In the genomic region with DNA sequence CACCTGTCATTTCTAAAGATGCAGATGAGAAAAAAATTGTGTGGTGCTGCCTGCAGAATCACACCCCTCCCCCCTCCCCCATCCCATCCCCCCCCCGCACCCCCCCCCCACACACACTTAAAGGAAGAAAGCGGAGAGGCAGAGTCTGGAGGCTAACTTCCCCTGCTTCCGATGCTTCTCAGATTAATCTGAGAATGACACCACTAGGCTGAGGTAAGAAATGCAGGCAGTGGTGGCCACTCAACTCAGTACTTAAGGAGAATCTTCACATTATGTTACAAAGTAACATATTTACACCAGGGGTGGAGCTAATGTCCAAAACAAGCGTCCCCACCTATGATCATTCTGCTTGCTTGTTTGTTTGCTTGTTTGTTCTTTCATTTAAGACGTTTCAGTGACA, we compare ENCODE assay signal across 19 mouse cellular contexts.
DNase-seq lines count a peak whose midpoint lies in the region; ATAC-seq and TF ChIP-seq lines count a peak whose summit lies in the region.
"Had no signal": no experiment of that assay in that cellular context is flagged by ENCODE, and none has a peak within 500 bp of the region (broad histone marks: within the 10 kb centered on the region; RNA-seq: fewer than 3 reads in every experiment).

No protein-coding gene starts in this region.

- peak; percentile 44 for DNase-seq in hindbrain, postnatal 0 days (ENCODE audit: low spot score)
- DNase-seq in hindbrain, embryonic 14.5 days (ENCODE audit: low spot score): no peak
- DNase-seq in midbrain, postnatal 0 days (ENCODE audit: low spot score): peak; percentile 22
- peak; percentile 22 for DNase-seq in brain, embryonic 14.5 days (ENCODE audit: low read depth)
- peak; percentile 20 for DNase-seq in thymus, postnatal 25 days
- DNase-seq in heart, adult 2 months: no peak
- no peak for DNase-seq in gastrocnemius, adult 2 months
- DNase-seq: adrenal gland, postnatal 36 days; cerebellum, postnatal 25 days; kidney, adult 18-20 months; kidney, postnatal 36 days; liver, embryonic 13.5 days; lung, postnatal 14 days; right cerebral cortex, postnatal 4 days had no signal

- H3K9ac ChIP-seq in hindbrain, postnatal 0 days (replicated peaks; ENCODE audit: low read length): no peak overlapping the region
- H3K9ac ChIP-seq in hindbrain, embryonic 14.5 days: no peak overlapping the region
- no peak overlapping the region for H3K9ac ChIP-seq in midbrain, postnatal 0 days (replicated peaks; ENCODE audit: low read length, poor library complexity, severe bottlenecking)
- no peak overlapping the region for H3K9ac ChIP-seq in midbrain, embryonic 16.5 days (ENCODE audit: low read depth, low read length)
- no peak overlapping the region for H3K9ac ChIP-seq in heart, adult 2 months (ENCODE audit: low read depth, low read length)
- H3K9ac ChIP-seq: embryonic facial prominence, embryonic 15.5 days; hindbrain, embryonic 12.5 days; liver, embryonic 13.5 days; midbrain, embryonic 12.5 days had no signal

- H3K9me3 ChIP-seq in hindbrain, postnatal 0 days (ENCODE audit: low read length): no peaks in the 10 kb centered on the region
- no peaks in the 10 kb centered on the region for H3K9me3 ChIP-seq in hindbrain, embryonic 14.5 days (ENCODE audit: control insufficient read depth, low read length)
- H3K9me3 ChIP-seq in midbrain, postnatal 0 days (ENCODE audit: low read length): no peaks in the 10 kb centered on the region
- no peaks in the 10 kb centered on the region for H3K9me3 ChIP-seq in midbrain, embryonic 16.5 days (replicated peaks; ENCODE audit: control insufficient read depth, low read length, poor library complexity, severe bottlenecking)
- H3K9me3 ChIP-seq: embryonic facial prominence, embryonic 15.5 days; hindbrain, embryonic 12.5 days; limb, embryonic 10.5 days; liver, embryonic 13.5 days; midbrain, embryonic 12.5 days had no signal

- intact Hi-C loops in heart, adult 2 months (cut with DNase I): loop anchor here (10.0 kb wide), 1 partner anchor 780 kb away; no protein-coding TSS in a partner anchor
- intact Hi-C loops in gastrocnemius, adult 2 months (cut with DNase I): no loop called here

- no peaks in the 10 kb centered on the region for H3K36me3 ChIP-seq in hindbrain, postnatal 0 days (ENCODE audit: insufficient read depth, low read length)
- H3K36me3 ChIP-seq in hindbrain, embryonic 14.5 days (replicated peaks; ENCODE audit: control insufficient read depth, insufficient read depth): no peaks in the 10 kb centered on the region
- no peaks in the 10 kb centered on the region for H3K36me3 ChIP-seq in midbrain, postnatal 0 days (ENCODE audit: insufficient read depth, low read length)
- H3K36me3 ChIP-seq in midbrain, embryonic 16.5 days (ENCODE audit: control insufficient read depth, insufficient read depth, low read length): no peaks in the 10 kb centered on the region
- no peaks in the 10 kb centered on the region for H3K36me3 ChIP-seq in heart, adult 2 months (ENCODE audit: control insufficient read depth, insufficient read depth, low read length)
- H3K36me3 ChIP-seq: embryonic facial prominence, embryonic 15.5 days; hindbrain, embryonic 12.5 days; limb, embryonic 10.5 days; liver, embryonic 13.5 days; midbrain, embryonic 12.5 days had no signal

- TF ChIP-seq CTCF in hindbrain, postnatal 0 days (IDR thresholded peaks at IDR 0.05; ENCODE audit: low read depth): peak; percentile 48
- peak; percentile 60 for TF ChIP-seq CTCF in midbrain, postnatal 0 days (IDR thresholded peaks at IDR 0.05)
- no peak for TF ChIP-seq CTCF in brain, embryonic 14.5 days (IDR thresholded peaks at IDR 0.05; ENCODE audit: borderline replicate concordance, extremely low read depth, insufficient read depth, insufficient read length)
- TF ChIP-seq CTCF in heart, adult 2 months (IDR thresholded peaks at IDR 0.05): no peak
- no peak for TF ChIP-seq CTCF in gastrocnemius, adult 2 months (IDR thresholded peaks at IDR 0.05)

- H3K27ac ChIP-seq in hindbrain, postnatal 0 days: no peak overlapping the region
- no peak overlapping the region for H3K27ac ChIP-seq in hindbrain, embryonic 14.5 days
- H3K27ac ChIP-seq in midbrain, postnatal 0 days (ENCODE audit: low read depth, low read length): no peak overlapping the region
- no peak overlapping the region for H3K27ac ChIP-seq in midbrain, embryonic 16.5 days (ENCODE audit: low read length)
- H3K27ac ChIP-seq in heart, adult 2 months: no peak overlapping the region
- H3K27ac ChIP-seq in gastrocnemius, adult 2 months: no peak overlapping the region
- H3K27ac ChIP-seq: embryonic facial prominence, embryonic 15.5 days; hindbrain, embryonic 12.5 days; limb, embryonic 10.5 days; liver, embryonic 13.5 days; midbrain, embryonic 12.5 days had no signal

- H3K27me3 ChIP-seq in hindbrain, postnatal 0 days (ENCODE audit: insufficient read depth, low read length): no peaks in the 10 kb centered on the region
- H3K27me3 ChIP-seq in hindbrain, embryonic 14.5 days (ENCODE audit: control insufficient read depth, insufficient read depth, low read length): peaks cover 34% of the 10 kb centered on the region
- 0 out of 2 replicates have a peak, but pooled peaks cover 5% of the 10 kb centered on the region for H3K27me3 ChIP-seq in midbrain, postnatal 0 days (ENCODE audit: insufficient read depth, low read length)
- no peaks in the 10 kb centered on the region; the same call in 1 of the 2 replicates for H3K27me3 ChIP-seq in midbrain, embryonic 16.5 days (ENCODE audit: control insufficient read depth, insufficient read depth, low read depth, low read length)
- H3K27me3 ChIP-seq in heart, adult 2 months (ENCODE audit: control insufficient read depth, insufficient read depth, low read length): no peaks in the 10 kb centered on the region; the same call in 1 of the 2 replicates
- H3K27me3 ChIP-seq: embryonic facial prominence, embryonic 15.5 days had no signal

- no peak overlapping the region for H3K4me3 ChIP-seq in hindbrain, postnatal 0 days (ENCODE audit: low read length)
- no peak overlapping the region for H3K4me3 ChIP-seq in hindbrain, embryonic 14.5 days (replicated peaks; ENCODE audit: low read length)
- H3K4me3 ChIP-seq in midbrain, postnatal 0 days (ENCODE audit: low read depth, low read length): no peak overlapping the region
- no peak overlapping the region for H3K4me3 ChIP-seq in midbrain, embryonic 16.5 days (ENCODE audit: low read depth, low read length)
- H3K4me3 ChIP-seq in heart, adult 2 months: no peak overlapping the region
- H3K4me3 ChIP-seq in gastrocnemius, adult 2 months: no peak overlapping the region
- H3K4me3 ChIP-seq: embryonic facial prominence, embryonic 15.5 days; hindbrain, embryonic 12.5 days; limb, embryonic 10.5 days; liver, embryonic 13.5 days; midbrain, embryonic 12.5 days had no signal

- TF ChIP-seq EP300 in heart, adult 2 months (IDR thresholded peaks at IDR 0.05; ENCODE audit: insufficient read depth, low read depth, low read length): no peak

- WGBS in hindbrain, postnatal 0 days: 47% methylated on average over 4 of the region's 5 CpGs
- 42% methylated on average over 4 of the region's 5 CpGs for whole genome bisulfite sequencing in hindbrain, embryonic 14.5 days
- WGBS in midbrain, postnatal 0 days: 31% methylated on average over 5 of the region's 5 CpGs
- 53% methylated on average over 4 of the region's 5 CpGs for WGBS in midbrain, embryonic 16.5 days
- 29% methylated on average over 5 of the region's 5 CpGs for WGBS in heart, adult 2 months

- TF ChIP-seq POLR2A in brain, embryonic 14.5 days (IDR thresholded peaks at IDR 0.05; ENCODE audit: borderline replicate concordance, extremely low read depth, insufficient read depth, insufficient read length, poor library complexity, severe bottlenecking): no peak
- TF ChIP-seq POLR2A in heart, adult 2 months (IDR thresholded peaks at IDR 0.05; ENCODE audit: insufficient read depth, low read depth, low read length): no peak

- H3K4me1 ChIP-seq in hindbrain, postnatal 0 days (ENCODE audit: insufficient read depth, low read length): no peaks in the 10 kb centered on the region
- no peaks in the 10 kb centered on the region for H3K4me1 ChIP-seq in hindbrain, embryonic 14.5 days (replicated peaks; ENCODE audit: control insufficient read depth, insufficient read depth, low read length)
- H3K4me1 ChIP-seq in midbrain, postnatal 0 days (ENCODE audit: insufficient read depth, low read length): peaks cover 3% of the 10 kb centered on the region
- H3K4me1 ChIP-seq in midbrain, embryonic 16.5 days (ENCODE audit: control insufficient read depth, insufficient read depth, low read length): no peaks in the 10 kb centered on the region
- no peaks in the 10 kb centered on the region; the same call in 1 of the 2 replicates for H3K4me1 ChIP-seq in heart, adult 2 months (ENCODE audit: control insufficient read depth, insufficient read depth, low read length)
- H3K4me1 ChIP-seq: liver, embryonic 13.5 days had no signal

- H3K79me2 ChIP-seq in heart, adult 2 months (replicated peaks; ENCODE audit: control insufficient read depth, insufficient read depth, low read length): no peaks in the 10 kb centered on the region

- H3K4me2 ChIP-seq in hindbrain, postnatal 0 days (ENCODE audit: low read depth, low read length): no peak overlapping the region
- no peak overlapping the region for H3K4me2 ChIP-seq in hindbrain, embryonic 14.5 days (replicated peaks)
- H3K4me2 ChIP-seq in midbrain, postnatal 0 days (ENCODE audit: low read depth, low read length, poor library complexity, severe bottlenecking): no peak overlapping the region
- no peak overlapping the region for H3K4me2 ChIP-seq in midbrain, embryonic 16.5 days (ENCODE audit: low read length)
- H3K4me2 ChIP-seq: embryonic facial prominence, embryonic 15.5 days; hindbrain, embryonic 12.5 days; liver, embryonic 13.5 days; midbrain, embryonic 12.5 days had no signal

- no peak for ATAC-seq in hindbrain, postnatal 0 days
- no peak for ATAC-seq in hindbrain, embryonic 14.5 days (ENCODE audit: low FRiP score)
- no peak for ATAC-seq in midbrain, postnatal 0 days (ENCODE audit: low FRiP score)
- ATAC-seq in midbrain, embryonic 16.5 days: no peak

Comparison
In these comparisons a context has a peak if more than half of its experiments do, and no peak if none do; other contexts are left out.
1. DNase-seq: peak in hindbrain, postnatal 0 days (single experiment), midbrain, postnatal 0 days (single experiment), brain, embryonic 14.5 days (single experiment) and thymus, postnatal 25 days (single experiment); none in hindbrain, embryonic 14.5 days (single experiment), heart, adult 2 months (0 of 2) and gastrocnemius, adult 2 months (single experiment).
2. CTCF ChIP-seq: peak in hindbrain, postnatal 0 days (single experiment) and midbrain, postnatal 0 days (single experiment); none in brain, embryonic 14.5 days (single experiment), heart, adult 2 months (single experiment) and gastrocnemius, adult 2 months (single experiment).